Mouse (Mus musculus): Measurements from ENCODE around the gene Adgrl2. TPM values are rescaled to one million over a fixed set of nuclear protein-coding genes. Genes with fewer than 3 reads are reported as not detected.

Adgrl2 gene
- total and polyA plus RNA-seq, 3 experiments = 0.34 to 6.6 (median 3.2) TPM

DNA sequence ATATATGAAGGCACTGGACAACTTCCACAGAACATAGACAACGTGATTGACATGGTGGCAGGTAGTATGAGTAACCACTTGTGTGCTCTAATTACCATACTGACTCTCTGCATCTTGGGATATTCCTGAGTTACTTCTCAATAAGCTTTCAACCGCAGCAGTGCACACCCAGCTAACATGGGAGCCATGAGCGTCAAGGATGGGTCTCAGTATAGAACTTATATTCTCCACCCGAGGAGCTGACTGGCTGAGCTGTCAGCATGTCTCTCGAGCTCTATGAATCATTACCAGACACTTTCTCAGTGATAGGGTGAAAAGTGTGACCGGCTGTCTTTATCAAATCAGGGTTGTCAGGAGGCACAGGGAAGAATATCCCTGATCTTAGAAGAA, 18.3 kb upstream of the Adgrl2 start:
- Histone ChIP-seq H3K27me3 (replicated peaks) (no peaks in the 10 kb centered on the region), H3K79me2 (replicated peaks; ENCODE audit: control insufficient read depth, extremely low read depth, insufficient read depth, poor library complexity, severe bottlenecking) (no peaks in the 10 kb centered on the region), H3K27ac (ENCODE audit: insufficient read depth, low read depth) (no peak overlapping the region), H3K4me2 (ENCODE audit: insufficient read depth, low read depth, poor library complexity, severe bottlenecking) (no peak overlapping the region), H3K36me3 (replicated peaks in 1 of 2; ENCODE audit: control insufficient read depth in 1 of 2, insufficient read depth in 1 of 2, low read length in 1 of 2) (no peaks in the 10 kb centered on the region), H3K9ac (ENCODE audit: insufficient read depth, low read depth) (no peak overlapping the region), H3K4me1 (ENCODE audit: control insufficient read depth in 1 of 2, insufficient read depth in 2 of 2) (no peaks in the 10 kb centered on the region), H3K4me3 (replicated peaks in 1 of 3; ENCODE audit: low read depth in 2 of 3, low read length in 2 of 3, poor library complexity in 1 of 3) (no peak overlapping the region), H3K9me3 (replicated peaks; ENCODE audit: low read length) (no peaks in the 10 kb centered on the region)
- in situ Hi-C loops (cut with MboI; ENCODE audit: low pct_ligation_motif_present, low pct_unique_long_range_greater_than_20kb, low sequenced_read_pairs) = no loop called here
- DNase-seq (ENCODE audit: extremely low read depth) = no peak
- TF ChIP-seq SIN3A (IDR thresholded peaks at IDR 0.05; ENCODE audit: low read length) = no peak
- TF ChIP-seq POLR2AphosphoS2 (IDR thresholded peaks at IDR 0.05; ENCODE audit: low read depth, low read length) = no peak
- TF ChIP-seq ZKSCAN1 (IDR thresholded peaks at IDR 0.05; ENCODE audit: borderline replicate concordance, low read depth, low read length) = no peak
- no peak for TF ChIP-seq MAFK (IDR thresholded peaks at IDR 0.05; ENCODE audit: insufficient replicate concordance, low read length)
- TF ChIP-seq MYC (IDR thresholded peaks at IDR 0.05; ENCODE audit: low read depth, low read length) = no peak
- TF ChIP-seq KAT2A (IDR thresholded peaks at IDR 0.05; ENCODE audit: insufficient replicate concordance, low read length) = no peak
- dilution Hi-C loops (cut with MboI; ENCODE audit: extremely low pct_ligation_motif_present, extremely low pct_unique_long_range_greater_than_20kb, low sequenced_read_pairs) = no loop called here

GRCm38 (mm10) chr3:149007860-149008633, 17.7 kb upstream of the Adgrl2 start:
- TF ChIP-seq JUND (conservative IDR thresholded peaks at IDR 0.05; ENCODE audit: low read depth, low read length) (no peak), JUN (IDR thresholded peaks at IDR 0.05; ENCODE audit: insufficient read depth, low read depth, low read length) (no peak), ZC3H11A (IDR thresholded peaks at IDR 0.05; ENCODE audit: low read depth, low read length) (no peak), TCF12 (IDR thresholded peaks at IDR 0.05; ENCODE audit: low read depth, low read length) (no peak), EP300 (IDR thresholded peaks at IDR 0.05; ENCODE audit: low read length) (no peak), SIN3A (IDR thresholded peaks at IDR 0.05; ENCODE audit: low read length) (no peak), CTCF (conservative IDR thresholded peaks at IDR 0.05 in 1 of 2, IDR thresholded peaks at IDR 0.05 in 1 of 2; ENCODE audit: low read depth in 2 of 2, low read length in 2 of 2) (no peak), MXI1 (IDR thresholded peaks at IDR 0.05; ENCODE audit: low read depth, low read length) (no peak), MYC (IDR thresholded peaks at IDR 0.05; ENCODE audit: low read depth, low read length) (no peak)
- H3K9ac ChIP-seq (ENCODE audit: insufficient read depth, low read depth) = no peak overlapping the region
- H3K4me2 ChIP-seq (ENCODE audit: insufficient read depth, low read depth, poor library complexity, severe bottlenecking) = no peak overlapping the region
- dilution Hi-C loops (cut with MboI; ENCODE audit: extremely low pct_ligation_motif_present, extremely low pct_unique_long_range_greater_than_20kb, low sequenced_read_pairs) (no loop called here), in situ Hi-C loops (cut with MboI; ENCODE audit: low pct_ligation_motif_present, low pct_unique_long_range_greater_than_20kb, low sequenced_read_pairs) (no loop called here)
- no peak for DNase-seq (ENCODE audit: extremely low read depth)
- no peaks in the 10 kb centered on the region for H3K79me2 ChIP-seq (replicated peaks; ENCODE audit: control insufficient read depth, extremely low read depth, insufficient read depth, poor library complexity, severe bottlenecking)
- H3K4me1 ChIP-seq (ENCODE audit: control insufficient read depth in 1 of 2, insufficient read depth in 2 of 2) = no peaks in the 10 kb centered on the region
- no peaks in the 10 kb centered on the region for H3K9me3 ChIP-seq (replicated peaks; ENCODE audit: low read length)
- H3K4me3 ChIP-seq (replicated peaks in 1 of 3; ENCODE audit: low read depth in 2 of 3, low read length in 2 of 3, poor library complexity in 1 of 3) = no peak overlapping the region
- no peaks in the 10 kb centered on the region for H3K27me3 ChIP-seq (replicated peaks)
- no peaks in the 10 kb centered on the region for H3K36me3 ChIP-seq (replicated peaks in 1 of 2; ENCODE audit: control insufficient read depth in 1 of 2, insufficient read depth in 1 of 2, low read length in 1 of 2)
- H3K27ac ChIP-seq (ENCODE audit: insufficient read depth, low read depth) = no peak overlapping the region

DNA sequence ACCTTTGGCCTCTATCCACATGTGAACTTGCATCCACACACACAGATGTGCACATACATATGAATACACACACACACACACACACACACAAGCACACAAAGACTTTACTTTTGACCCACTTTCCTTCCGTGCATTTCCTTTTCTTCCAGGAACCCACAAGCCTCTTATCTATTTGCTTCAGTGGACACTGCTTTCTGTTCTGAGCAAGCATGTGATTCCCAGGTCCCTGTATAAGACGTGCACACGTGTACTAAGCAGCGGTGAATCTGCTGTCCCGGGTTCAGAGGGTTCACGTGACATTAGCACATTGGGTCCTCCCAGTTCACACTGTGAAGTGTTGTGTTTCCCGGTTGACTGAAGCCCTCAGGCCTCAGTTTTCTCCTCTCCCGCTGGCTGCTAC, 11.0 kb upstream of the Adgrl2 start:
- no peak overlapping the region for H3K4me2 ChIP-seq (ENCODE audit: insufficient read depth, low read depth, poor library complexity, severe bottlenecking)
- no peaks in the 10 kb centered on the region for H3K9me3 ChIP-seq (replicated peaks; ENCODE audit: low read length)
- no peaks in the 10 kb centered on the region for H3K4me1 ChIP-seq (ENCODE audit: control insufficient read depth in 1 of 2, insufficient read depth in 2 of 2)
- dilution Hi-C loops (cut with MboI; ENCODE audit: extremely low pct_ligation_motif_present, extremely low pct_unique_long_range_greater_than_20kb, low sequenced_read_pairs) (no loop called here), in situ Hi-C loops (cut with MboI; ENCODE audit: low pct_ligation_motif_present, low pct_unique_long_range_greater_than_20kb, low sequenced_read_pairs) (no loop called here)
- no peak for DNase-seq (ENCODE audit: extremely low read depth)
- H3K9ac ChIP-seq (ENCODE audit: insufficient read depth, low read depth) = no peak overlapping the region
- H3K27ac ChIP-seq (ENCODE audit: insufficient read depth, low read depth) = no peak overlapping the region
- H3K36me3 ChIP-seq (replicated peaks in 1 of 2; ENCODE audit: control insufficient read depth in 1 of 2, insufficient read depth in 1 of 2, low read length in 1 of 2) = no peaks in the 10 kb centered on the region
- H3K4me3 ChIP-seq (replicated peaks in 1 of 3; ENCODE audit: low read depth in 2 of 3, low read length in 2 of 3, poor library complexity in 1 of 3) = no peak overlapping the region
- TF ChIP-seq HCFC1 (IDR thresholded peaks at IDR 0.05; ENCODE audit: low read depth, low read length) (no peak), NELFE (IDR thresholded peaks at IDR 0.05; ENCODE audit: low read depth, low read length) (no peak)
- no peaks in the 10 kb centered on the region for H3K79me2 ChIP-seq (replicated peaks; ENCODE audit: control insufficient read depth, extremely low read depth, insufficient read depth, poor library complexity, severe bottlenecking)
- H3K27me3 ChIP-seq (replicated peaks) = no peaks in the 10 kb centered on the region

Measured in CH12.LX (cell line).